Mouse (Mus musculus): ENCODE results near the gene Orc2. TPM values are rescaled to one million over a fixed set of nuclear protein-coding genes. Genes with fewer than 3 reads are reported as not detected.

The Orc2 gene
- polyA plus RNA-seq, 1 experiment from 2014 or later, result 11.6 TPM

DNA sequence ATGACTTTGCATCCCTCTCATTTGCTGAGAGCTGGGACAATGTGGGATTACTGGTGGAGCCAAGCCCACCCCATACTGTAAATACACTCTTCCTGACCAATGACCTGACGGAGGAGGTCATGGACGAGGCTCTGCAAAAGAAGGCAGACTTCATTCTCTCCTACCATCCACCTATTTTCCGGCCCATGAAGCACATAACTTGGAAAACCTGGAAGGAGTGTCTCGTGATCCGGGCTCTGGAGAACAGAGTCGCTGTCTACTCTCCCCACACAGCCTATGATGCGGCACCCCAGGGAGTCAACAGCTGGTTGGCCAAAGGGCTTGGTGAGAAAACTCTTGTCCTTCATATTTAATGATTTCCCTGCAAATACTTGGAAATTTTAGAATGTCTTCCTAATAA lies 57.1 kb downstream of the Orc2 start:
- Histone ChIP-seq H3K9me3 (ENCODE audit: control insufficient read depth, low read length) (no peaks in the 10 kb centered on the region), H3K4me2 (replicated peaks; ENCODE audit: low read depth) (no peak overlapping the region), H3K27ac (replicated peaks) (no peak overlapping the region), H3K27me3 (ENCODE audit: control insufficient read depth, insufficient read depth, low read length) (no peaks in the 10 kb centered on the region), H3K9ac (ENCODE audit: low read length) (no peak overlapping the region), H3K36me3 (ENCODE audit: control insufficient read depth, insufficient read depth, low read length) (no peaks in the 10 kb centered on the region), H3K4me3 (ENCODE audit: low read depth, low read length) (no peak overlapping the region), H3K4me1 (replicated peaks; ENCODE audit: control insufficient read depth, insufficient read depth) (no peaks in the 10 kb centered on the region)
- 90% methylated on average over 7 of the region's 7 CpGs for WGBS
- ATAC-seq (ENCODE audit: low FRiP score, low TSS enrichment) (no peak), DNase-seq (ENCODE audit: low spot score) (no peak)
- TF ChIP-seq CTCF (IDR thresholded peaks at IDR 0.05; ENCODE audit: low read depth), result no peak
- TF ChIP-seq EP300 (optimal IDR thresholded peaks at IDR 0.05), result no peak

DNA sequence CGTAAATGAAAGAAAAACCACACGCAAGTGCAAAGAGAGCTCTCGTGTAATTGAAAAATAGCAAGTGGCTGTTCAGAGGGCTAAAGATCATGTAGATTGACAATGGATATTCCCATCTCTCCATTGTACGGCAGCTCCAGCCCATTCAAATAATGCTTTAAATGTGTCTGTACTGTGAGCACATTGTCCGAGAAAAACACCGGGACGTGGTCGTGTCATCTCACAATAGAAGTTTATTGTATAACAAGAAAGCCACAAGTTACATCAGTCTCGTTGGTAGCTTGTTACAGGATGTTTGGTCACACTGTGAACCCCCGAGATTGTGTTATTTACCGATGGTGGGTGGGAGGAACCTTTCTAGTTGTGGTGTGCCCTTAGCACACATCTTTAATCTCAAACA lies 59.0 kb downstream of the Orc2 start:
- ATAC-seq (ENCODE audit: low FRiP score, low TSS enrichment), result no peak
- TF ChIP-seq CTCF (IDR thresholded peaks at IDR 0.05; ENCODE audit: low read depth) (no peak), EP300 (optimal IDR thresholded peaks at IDR 0.05) (no peak)

DNA sequence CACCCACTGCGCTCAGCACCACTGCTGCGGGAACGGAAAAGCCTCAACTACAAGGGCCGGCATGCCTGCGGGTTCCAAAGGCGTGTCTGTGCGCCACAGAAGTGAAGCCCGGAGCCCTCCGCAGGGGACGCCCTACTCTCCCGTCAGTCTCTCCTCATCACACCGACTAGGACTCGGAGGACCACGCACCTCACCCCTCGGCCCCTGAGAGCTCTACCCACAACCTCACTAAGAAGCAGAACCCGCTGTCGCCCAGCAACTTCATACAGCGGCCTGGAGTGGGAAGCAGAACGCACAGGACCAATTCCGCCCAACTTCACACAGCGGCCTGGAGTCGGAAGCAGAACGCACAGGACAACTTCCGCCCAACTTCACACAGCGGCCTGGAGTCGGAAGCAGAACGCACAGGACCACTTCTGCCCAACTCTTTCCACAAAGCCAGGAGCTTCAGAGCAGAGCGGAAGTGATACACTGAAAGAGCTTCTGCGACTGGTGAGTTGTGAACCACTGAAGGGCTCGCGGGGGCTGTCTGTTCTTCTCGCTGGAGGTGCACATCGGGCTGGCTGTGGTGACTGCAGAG lies 59.7 kb downstream of the Orc2 start, which contains the start of the genes Nif3l1 and Ppil3:
Gene Nif3l1, plus strand, starts transcription at position 9 of the 580 bp plus-strand sequence.
Gene Ppil3, minus strand, starts transcription at position 344 of the 580 bp plus-strand sequence.
- H3K4me2 ChIP-seq (replicated peaks; ENCODE audit: low read depth), result peak within 1 kb of the TSS; percentile 71
- peak within 1 kb of the TSS; percentile 57 for H3K4me3 ChIP-seq (ENCODE audit: low read depth, low read length)
- peak within 1 kb of the TSS; percentile 92 for H3K27ac ChIP-seq (replicated peaks)
- peaks cover 4% of the 10 kb centered on the region for H3K36me3 ChIP-seq (ENCODE audit: control insufficient read depth, insufficient read depth, low read length)
- H3K27me3 ChIP-seq (ENCODE audit: control insufficient read depth, insufficient read depth, low read length), result no peaks in the 10 kb centered on the region
- peak; percentile 95 for ATAC-seq (ENCODE audit: low FRiP score, low TSS enrichment)
- H3K9me3 ChIP-seq (ENCODE audit: control insufficient read depth, low read length), result no peaks in the 10 kb centered on the region
- DNase-seq (ENCODE audit: low spot score), result peak; percentile 87
- WGBS, result under 1% methylated on average over 33 of the region's 33 CpGs
- peak within 1 kb of the TSS; percentile 73 for H3K9ac ChIP-seq (ENCODE audit: low read length)
- H3K4me1 ChIP-seq (replicated peaks; ENCODE audit: control insufficient read depth, insufficient read depth), result no peaks in the 10 kb centered on the region
- TF ChIP-seq EP300 (optimal IDR thresholded peaks at IDR 0.05) (no peak), CTCF (IDR thresholded peaks at IDR 0.05; ENCODE audit: low read depth) (peak; percentile 61)

More for the DNA sequence above, 59.0 kb downstream of the Orc2 start:
- Histone ChIP-seq H3K27me3 (ENCODE audit: control insufficient read depth, insufficient read depth, low read length) (no peaks in the 10 kb centered on the region), H3K9ac (ENCODE audit: low read length) (peak overlapping the region; percentile 73), H3K36me3 (ENCODE audit: control insufficient read depth, insufficient read depth, low read length) (peaks cover 3% of the 10 kb centered on the region), H3K27ac (replicated peaks) (peak overlapping the region; percentile 92), H3K4me3 (ENCODE audit: low read depth, low read length) (peak overlapping the region; percentile 57), H3K4me1 (replicated peaks; ENCODE audit: control insufficient read depth, insufficient read depth) (no peaks in the 10 kb centered on the region), H3K4me2 (replicated peaks; ENCODE audit: low read depth) (peak overlapping the region; percentile 71), H3K9me3 (ENCODE audit: control insufficient read depth, low read length) (no peaks in the 10 kb centered on the region)
- no peak for DNase-seq (ENCODE audit: low spot score)
- WGBS, result 5% methylated on average over 11 of the region's 11 CpGs

DNA sequence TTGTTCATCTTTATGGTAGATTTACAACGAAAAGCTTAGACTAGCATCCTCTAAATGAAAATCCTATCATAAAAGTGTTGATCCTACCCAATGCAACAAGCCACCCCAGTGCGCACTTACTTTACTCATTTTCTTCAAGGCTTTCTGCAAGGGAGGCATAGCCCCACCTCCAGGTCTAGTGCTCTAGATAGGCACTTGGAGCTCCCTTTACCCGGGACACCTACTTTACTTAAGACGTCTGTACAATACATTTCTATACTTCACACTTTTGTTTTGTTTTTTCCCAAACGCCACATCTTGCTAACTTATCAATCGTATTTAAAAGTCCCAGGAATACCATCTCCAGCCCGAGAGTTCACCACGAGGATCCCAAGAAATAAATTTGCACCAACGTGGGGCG lies 60.2 kb downstream of the Orc2 start:
- 6% methylated on average over 10 of the region's 10 CpGs for WGBS

DNA sequence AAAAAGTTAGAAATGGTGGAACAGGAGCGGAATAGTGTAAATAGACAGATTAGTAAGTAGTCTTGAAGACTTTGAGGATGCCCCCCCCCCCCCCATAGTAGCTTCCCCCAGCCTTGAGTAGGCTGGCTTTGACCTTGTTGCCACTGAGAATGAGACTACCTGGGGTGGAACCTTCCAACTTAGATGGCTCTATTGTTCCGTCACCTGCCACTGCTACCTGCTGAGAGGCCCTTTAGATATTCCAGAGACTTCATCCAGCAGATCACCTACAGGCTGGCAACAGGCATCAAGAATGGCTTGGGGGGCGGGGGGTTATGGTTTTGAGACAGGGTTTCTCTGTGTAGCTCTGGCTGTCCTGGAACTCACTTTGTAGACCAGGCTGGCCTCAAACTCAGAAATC lies 80.4 kb downstream of the Orc2 start:
- DNase-seq (ENCODE audit: low spot score) (no peak), ATAC-seq (ENCODE audit: low FRiP score, low TSS enrichment) (no peak)
- 90% methylated on average over 3 of the region's 3 CpGs for WGBS
- Histone ChIP-seq H3K4me3 (ENCODE audit: low read depth, low read length) (no peak overlapping the region), H3K9ac (ENCODE audit: low read length) (no peak overlapping the region), H3K4me1 (replicated peaks; ENCODE audit: control insufficient read depth, insufficient read depth) (no peaks in the 10 kb centered on the region), H3K27ac (replicated peaks) (no peak overlapping the region), H3K4me2 (replicated peaks; ENCODE audit: low read depth) (no peak overlapping the region), H3K9me3 (ENCODE audit: control insufficient read depth, low read length) (no peaks in the 10 kb centered on the region), H3K36me3 (ENCODE audit: control insufficient read depth, insufficient read depth, low read length) (0 out of 2 replicates have a peak, but pooled peaks cover 2% of the 10 kb centered on the region), H3K27me3 (ENCODE audit: control insufficient read depth, insufficient read depth, low read length) (no peaks in the 10 kb centered on the region)
- no peak for TF ChIP-seq EP300 (optimal IDR thresholded peaks at IDR 0.05)
- TF ChIP-seq CTCF (IDR thresholded peaks at IDR 0.05; ENCODE audit: low read depth), result no peak

More for the DNA sequence above, 60.2 kb downstream of the Orc2 start:
- H3K4me3 ChIP-seq (ENCODE audit: low read depth, low read length), result peak overlapping the region; percentile 57
- TF ChIP-seq CTCF (IDR thresholded peaks at IDR 0.05; ENCODE audit: low read depth) (no peak), EP300 (optimal IDR thresholded peaks at IDR 0.05) (no peak)
- H3K4me2 ChIP-seq (replicated peaks; ENCODE audit: low read depth), result peak overlapping the region; percentile 71
- H3K9ac ChIP-seq (ENCODE audit: low read length), result peak overlapping the region; percentile 73
- no peaks in the 10 kb centered on the region for H3K9me3 ChIP-seq (ENCODE audit: control insufficient read depth, low read length)
- peaks cover 4% of the 10 kb centered on the region for H3K36me3 ChIP-seq (ENCODE audit: control insufficient read depth, insufficient read depth, low read length)
- no peak for ATAC-seq (ENCODE audit: low FRiP score, low TSS enrichment)
- H3K4me1 ChIP-seq (replicated peaks; ENCODE audit: control insufficient read depth, insufficient read depth), result no peaks in the 10 kb centered on the region
- H3K27ac ChIP-seq (replicated peaks), result peak overlapping the region; percentile 92
- H3K27me3 ChIP-seq (ENCODE audit: control insufficient read depth, insufficient read depth, low read length), result no peaks in the 10 kb centered on the region
- DNase-seq (ENCODE audit: low spot score), result no peak
